Mouse (Mus musculus): Measurements from ENCODE around the gene Dna2. TPM values are rescaled to one million over a fixed set of nuclear protein-coding genes. Genes with fewer than 3 reads are reported as not detected.

Gene Dna2
- polyA plus RNA-seq, 1 experiment from 2014 or later, result 5.8 TPM

DNA sequence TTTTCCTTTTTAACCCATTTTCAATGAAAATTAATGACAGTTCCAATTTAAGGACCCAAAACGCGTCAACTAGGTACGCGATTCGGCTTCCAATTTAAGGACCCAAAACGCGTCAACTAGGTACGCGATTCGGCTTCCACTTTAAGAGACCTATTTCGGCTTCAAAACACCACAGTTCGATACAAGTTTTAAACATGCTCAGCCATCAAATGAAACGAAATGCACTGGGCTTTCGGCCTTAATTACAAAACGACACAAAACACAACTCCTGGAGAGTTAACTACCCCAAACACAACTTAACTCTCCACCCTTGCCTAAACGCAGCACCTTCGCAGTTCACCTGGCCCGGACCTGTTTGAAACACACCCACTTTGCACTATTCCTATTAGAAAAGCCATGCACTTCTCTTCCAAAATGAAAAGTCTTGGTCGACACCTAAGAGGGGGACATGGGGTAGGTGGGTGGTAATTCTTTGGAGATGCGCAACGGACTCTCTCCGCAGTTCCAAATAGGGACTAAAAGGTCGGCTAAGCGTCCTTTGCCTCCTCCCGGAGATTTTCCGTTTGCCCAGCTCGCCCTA is 75.8 kb downstream of the Dna2 start:
- WGBS, result under 1% methylated on average over 27 of the region's 27 CpGs
- H3K27me3 ChIP-seq, result no peaks in the 10 kb centered on the region
- H3K27ac ChIP-seq (replicated peaks), result peak overlapping the region; percentile 100
- peak overlapping the region; percentile 84 for H3K4me2 ChIP-seq
- peak overlapping the region; percentile 99 for H3K9ac ChIP-seq
- H3K9me3 ChIP-seq, result no peaks in the 10 kb centered on the region
- peak overlapping the region; percentile 88 for H3K4me3 ChIP-seq
- peaks cover 4% of the 10 kb centered on the region for H3K36me3 ChIP-seq
- peaks cover 68% of the 10 kb centered on the region for H3K4me1 ChIP-seq (replicated peaks)
- ATAC-seq (ENCODE audit: low read depth), result no peak

DNA sequence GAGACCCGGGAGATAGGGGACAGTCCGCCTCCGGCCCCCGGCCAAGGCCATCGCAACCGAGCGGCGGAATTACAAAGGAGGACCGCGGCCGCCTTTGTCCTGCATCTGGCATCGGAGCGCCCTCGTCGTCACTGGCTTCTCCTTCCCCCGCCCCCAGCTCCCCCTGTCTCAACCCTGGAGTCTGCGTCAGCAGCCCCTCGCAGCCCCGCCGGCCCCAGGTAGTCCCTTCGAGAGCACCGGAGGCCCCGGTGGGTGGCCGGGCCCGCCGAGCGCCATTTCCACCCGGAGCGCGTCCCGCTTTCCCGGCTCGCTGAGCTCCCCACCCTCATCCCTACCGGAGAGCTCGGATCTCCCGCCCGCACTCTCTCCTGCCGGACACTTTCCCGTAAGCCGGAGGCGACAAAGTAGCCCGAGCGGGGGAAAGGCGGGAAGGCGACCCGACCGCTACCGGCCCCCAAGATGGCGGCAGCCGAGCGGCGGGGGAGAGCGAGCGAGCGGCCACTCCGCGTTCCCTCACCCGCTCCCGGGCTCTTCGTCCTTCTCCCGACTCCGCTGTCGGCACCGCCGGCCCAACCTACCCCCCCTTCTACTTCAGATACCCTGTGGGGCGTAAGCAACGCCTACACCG is 76.4 kb downstream of the Dna2 start:
- under 1% methylated on average over 68 of the region's 68 CpGs for WGBS
- ATAC-seq (ENCODE audit: low read depth), result peak; percentile 43
- Histone ChIP-seq H3K4me3 (peak overlapping the region; percentile 88), H3K4me2 (peak overlapping the region; percentile 84), H3K4me1 (replicated peaks) (peaks cover 70% of the 10 kb centered on the region), H3K36me3 (no peaks in the 10 kb centered on the region), H3K9me3 (no peaks in the 10 kb centered on the region), H3K27me3 (no peaks in the 10 kb centered on the region), H3K27ac (replicated peaks) (peak overlapping the region; percentile 100), H3K9ac (peak overlapping the region; percentile 99)

Other genes starting within 250 kb of the Dna2 start
- gene Stox1, start 220.9 kb upstream of the Dna2 start, polyA plus RNA-seq (2015; fragmentation: Nextera tagmentation; extraction: Ambion mirVana), result 2.2 and 3.3 TPM in 2 replicates
- 102 and 116 TPM in 2 replicates for gene Ccar1, start 154.7 kb upstream of the Dna2 start, polyA plus RNA-seq (2015; fragmentation: Nextera tagmentation; extraction: Ambion mirVana)
- gene Tet1, start 38.0 kb upstream of the Dna2 start, polyA plus RNA-seq (2015; fragmentation: Nextera tagmentation; extraction: Ambion mirVana), result 30.4 and 39.0 TPM in 2 replicates
- gene Slc25a16, start 26.4 kb upstream of the Dna2 start, polyA plus RNA-seq (2015; fragmentation: Nextera tagmentation; extraction: Ambion mirVana), result 15.4 and 15.7 TPM in 2 replicates
- 55.8 and 57.3 TPM in 2 replicates for gene Rufy2, start 33.2 kb downstream of the Dna2 start, polyA plus RNA-seq (2015; fragmentation: Nextera tagmentation; extraction: Ambion mirVana)
- 165 and 189 TPM in 2 replicates for gene Hnrnph3, start 77.2 kb downstream of the Dna2 start, polyA plus RNA-seq (2015; fragmentation: Nextera tagmentation; extraction: Ambion mirVana)
- 0.84 and 1.5 TPM in 2 replicates for gene Pbld2, start 77.3 kb downstream of the Dna2 start, polyA plus RNA-seq (2015; fragmentation: Nextera tagmentation; extraction: Ambion mirVana)
- 0.56 and 0.99 TPM in 2 replicates for gene Pbld1, start 113.1 kb downstream of the Dna2 start, polyA plus RNA-seq (2015; fragmentation: Nextera tagmentation; extraction: Ambion mirVana)
- gene Atoh7, start 152.6 kb downstream of the Dna2 start, polyA plus RNA-seq (2015; fragmentation: Nextera tagmentation; extraction: Ambion mirVana), result 0.36 and 0.89 TPM in 2 replicates

All from neural tube, embryonic 13.5 days (tissue).